Mouse (Mus musculus) lung, postnatal 10 days (tissue): Measurements from ENCODE around the gene Cyp4b1.
A peak's percentile ranks its signal among the peaks of the same experiment; 100 is the strongest.
"Not testable (repeated sequence)": the region's sequence is repeated elsewhere in the genome, so short reads cannot be mapped to it uniquely, and the experiment has no call there.

Experiments
- DNase-seq: peaks from one replicate; pipeline ENCODE4 v3.0.0; 2021

The Cyp4b1 gene

GRCm38 (mm10) chr4:115647580-115647979, at the start of gene Cyp4b1:
Gene Cyp4b1 (minus strand): TSS chr4:115647723.
- peak; percentile 92 for DNase-seq

DNA sequence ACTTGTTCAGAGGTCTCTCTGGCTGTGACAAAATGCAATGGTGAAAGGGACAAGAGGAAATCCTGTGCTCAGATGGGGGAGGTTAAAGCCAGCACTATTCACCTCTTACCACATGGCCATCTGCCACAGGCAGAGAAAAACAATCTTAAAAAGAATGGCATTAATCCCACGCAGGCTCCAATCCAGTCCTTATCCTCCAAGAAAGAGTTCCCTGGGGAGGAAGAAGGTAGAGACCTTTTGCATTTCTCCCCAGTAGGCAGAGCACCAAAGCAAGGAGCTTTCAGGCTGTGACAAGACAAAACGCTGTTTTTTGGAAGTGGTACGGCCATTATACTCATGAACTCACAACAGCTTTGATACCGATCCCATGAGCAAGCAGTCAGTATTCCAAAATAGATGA, 38.8 kb upstream of the Cyp4b1 start:
- no peak for DNase-seq

GRCm38 (mm10) chr4:115659190-115659589, 11.7 kb upstream of the Cyp4b1 start:
- DNase-seq: no peak

DNA sequence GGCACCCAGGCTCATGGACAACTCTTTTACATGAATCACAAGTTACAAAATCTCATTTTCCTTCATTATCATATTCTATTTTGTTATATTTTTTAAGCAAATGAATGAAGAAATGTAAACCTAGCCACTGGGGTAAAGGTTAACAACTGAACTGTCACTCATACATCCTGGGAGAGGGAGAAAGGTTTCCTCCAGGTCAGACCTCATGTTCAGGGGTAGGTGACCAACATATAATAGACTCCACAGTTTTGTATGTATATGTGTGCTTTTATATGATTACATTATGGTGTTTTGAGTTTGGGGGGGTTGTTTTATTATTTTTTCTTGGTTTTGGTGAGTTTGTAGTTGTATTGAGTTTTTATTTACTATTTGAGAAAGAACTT, 10.3 kb upstream of the Cyp4b1 start:
- no peak for DNase-seq

DNA sequence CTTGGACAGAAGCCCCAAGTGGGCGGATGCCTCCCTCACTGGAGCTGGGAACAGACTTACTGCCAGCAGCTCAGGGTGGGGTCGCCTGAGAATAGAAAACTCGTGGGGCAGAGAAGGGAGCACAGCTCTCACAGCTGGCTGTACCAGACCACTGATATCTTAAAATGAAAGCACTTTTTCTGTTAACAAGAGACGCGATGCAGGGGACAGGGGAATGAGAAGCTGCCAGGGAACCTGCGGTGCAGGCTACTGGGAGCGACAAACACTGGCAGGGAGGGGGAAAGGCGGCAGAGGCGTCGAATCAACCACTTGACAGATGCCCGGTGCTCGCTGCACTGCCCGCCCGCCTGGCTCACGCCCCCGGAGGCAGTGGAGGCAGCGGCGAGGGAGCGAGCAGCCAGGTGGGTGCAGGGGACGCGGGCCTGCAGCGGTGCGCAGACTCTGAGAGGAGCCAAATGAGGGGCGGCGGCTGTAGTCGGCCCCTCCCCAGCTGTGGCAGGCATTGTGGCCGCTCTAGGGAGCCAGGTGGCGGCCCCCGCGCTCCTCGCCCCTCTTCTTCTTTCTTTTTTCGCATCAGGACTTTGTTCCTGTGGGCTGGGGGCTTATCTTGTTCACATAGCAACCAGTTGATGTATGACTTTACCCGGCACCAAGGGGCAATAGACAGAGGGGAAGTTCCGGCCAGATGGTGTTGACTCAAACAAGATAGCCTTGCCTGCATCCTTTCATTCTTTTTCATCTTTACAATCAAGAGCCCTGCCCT, 9.8 kb upstream of the Cyp4b1 start:
- DNase-seq: peak; percentile 56

DNA sequence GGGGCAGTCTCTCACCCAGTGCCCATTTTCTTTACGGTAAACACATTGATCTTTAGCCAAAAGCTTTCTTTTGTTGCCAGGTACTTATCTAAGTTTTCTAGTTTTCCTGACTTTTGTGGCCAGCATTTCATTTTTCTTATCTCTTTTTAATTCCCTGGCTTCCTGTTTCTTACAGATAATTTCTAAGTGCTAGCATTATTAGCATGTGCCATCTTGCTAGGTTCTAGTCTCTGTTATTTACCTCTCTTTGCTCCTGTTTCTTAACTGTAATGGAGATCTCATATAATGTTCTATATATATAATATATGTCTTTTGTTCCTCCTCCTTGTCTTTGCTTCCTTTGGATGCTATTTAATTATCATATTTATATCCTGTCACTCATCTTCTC, 9.0 kb upstream of the Cyp4b1 start:
- not testable (repeated sequence) for DNase-seq

DNA sequence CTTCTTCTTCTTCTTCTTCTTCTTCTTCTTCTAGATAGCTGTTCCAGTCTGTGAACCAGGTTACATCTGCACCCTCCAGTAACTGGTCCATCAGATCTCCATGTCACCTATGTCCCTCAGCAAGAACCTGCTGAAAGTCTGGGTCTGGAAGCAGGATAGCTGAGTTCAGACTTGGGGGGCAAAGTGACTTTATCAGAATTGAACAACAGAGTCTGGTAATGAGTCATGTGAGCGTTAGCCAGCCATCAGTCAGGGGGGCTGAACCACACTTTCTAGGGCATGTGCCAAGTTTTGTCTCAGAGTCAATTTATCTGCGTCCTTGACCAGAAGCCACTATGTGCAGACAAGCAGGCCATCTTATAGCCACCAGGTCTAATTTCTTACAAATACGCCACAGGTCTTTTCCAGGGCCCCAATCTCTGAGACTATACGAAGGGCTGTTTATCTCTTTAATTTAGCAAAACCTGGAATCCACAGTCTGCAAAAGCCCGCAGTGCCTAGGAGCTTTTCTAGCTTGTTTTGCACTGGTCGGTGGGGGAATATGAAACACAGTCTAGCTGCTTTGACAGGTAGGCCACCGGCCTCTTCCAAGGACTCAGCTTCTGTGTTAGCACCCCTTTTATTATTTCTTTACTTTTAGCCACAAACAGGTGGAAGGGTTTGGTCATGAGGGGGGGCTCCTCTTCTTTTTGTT, 8.5 kb upstream of the Cyp4b1 start:
- not testable (repeated sequence) for DNase-seq

DNA sequence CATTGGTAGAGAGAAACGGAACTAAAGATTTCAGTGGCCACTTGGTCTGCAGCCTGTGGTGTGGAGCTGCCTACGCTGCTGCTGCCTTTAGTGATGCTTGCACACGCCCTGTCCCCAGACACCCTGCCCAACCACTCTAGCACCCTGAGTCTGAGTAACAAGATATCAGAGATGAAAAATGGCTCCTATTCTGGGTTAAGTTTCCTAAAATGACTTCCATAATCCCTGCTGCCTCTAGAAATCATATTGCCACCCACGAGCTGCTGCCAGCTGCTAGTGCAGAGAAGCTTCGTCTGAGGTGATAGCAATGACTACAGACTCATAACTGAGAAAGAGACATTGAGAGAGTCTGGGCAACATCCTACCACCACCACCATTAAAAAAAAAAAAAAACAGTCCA, 3.3 kb upstream of the Cyp4b1 start:
- no peak for DNase-seq

GRCm38 (mm10) chr4:115649344-115649743, 1.8 kb upstream of the Cyp4b1 start:
- DNase-seq: peak; percentile 53

DNA sequence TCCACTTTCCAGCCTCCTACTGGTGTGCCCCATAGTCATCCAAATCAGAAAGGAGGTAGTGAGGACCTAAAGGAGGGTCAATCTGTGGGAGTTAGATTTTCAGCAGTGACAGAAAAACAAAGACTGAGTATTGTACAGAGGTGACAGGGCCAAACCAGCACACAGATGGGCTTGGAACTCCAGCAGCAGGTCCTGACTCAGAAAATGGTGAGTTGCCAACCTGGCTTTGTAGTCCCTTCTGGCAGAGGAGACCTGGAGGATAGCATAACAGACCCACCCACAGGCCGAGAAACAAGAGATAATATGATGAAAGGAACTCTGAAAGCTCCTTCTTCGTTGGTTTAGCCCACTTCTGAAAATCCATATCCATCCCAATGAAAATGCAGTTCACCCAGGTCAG, 1.2 kb upstream of the Cyp4b1 start:
- DNase-seq: no peak

- peak; percentile 82 for DNase-seq
These were observed 2.2 kb downstream of the Cyp4b1 start for GRCm38 (mm10) chr4:115645371-115645770.

GRCm38 (mm10) chr4:115642967-115643754, 4.4 kb downstream of the Cyp4b1 start:
- peak; percentile 70 for DNase-seq

- DNase-seq: not testable (repeated sequence)
These were observed 22.0 kb downstream of the Cyp4b1 start for GRCm38 (mm10) chr4:115625560-115625959.

- DNase-seq: no peak
These were observed 33.5 kb downstream of the Cyp4b1 start for GRCm38 (mm10) chr4:115614005-115614404.

DNA sequence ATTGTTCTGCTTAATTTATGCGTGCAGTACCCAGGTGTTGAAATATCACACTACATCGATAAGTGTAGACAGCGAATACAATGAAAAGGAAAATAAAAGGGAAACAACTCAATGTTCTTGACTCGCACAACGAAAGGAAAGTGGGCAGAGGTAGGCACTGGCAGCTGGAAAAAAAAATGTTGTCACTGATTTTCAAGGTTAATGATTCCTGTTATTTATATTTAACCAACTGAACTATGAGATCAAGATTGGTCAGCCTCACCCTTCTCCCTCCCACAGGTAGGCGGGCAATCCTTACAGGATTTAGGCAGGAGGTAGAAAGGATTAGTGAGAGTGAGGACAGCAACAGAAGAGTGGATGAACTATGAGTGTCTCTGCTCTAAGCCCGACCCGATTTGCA, 46.9 kb downstream of the Cyp4b1 start, which contains the start of gene Cyp4a32:
Gene Cyp4a32 (plus strand): TSS at position 359 of the 400 bp plus-strand sequence.
- not testable (repeated sequence) for DNase-seq

- no peak for DNase-seq
These were observed 50.6 kb downstream of the Cyp4b1 start for GRCm38 (mm10) chr4:115596824-115597336.

DNA sequence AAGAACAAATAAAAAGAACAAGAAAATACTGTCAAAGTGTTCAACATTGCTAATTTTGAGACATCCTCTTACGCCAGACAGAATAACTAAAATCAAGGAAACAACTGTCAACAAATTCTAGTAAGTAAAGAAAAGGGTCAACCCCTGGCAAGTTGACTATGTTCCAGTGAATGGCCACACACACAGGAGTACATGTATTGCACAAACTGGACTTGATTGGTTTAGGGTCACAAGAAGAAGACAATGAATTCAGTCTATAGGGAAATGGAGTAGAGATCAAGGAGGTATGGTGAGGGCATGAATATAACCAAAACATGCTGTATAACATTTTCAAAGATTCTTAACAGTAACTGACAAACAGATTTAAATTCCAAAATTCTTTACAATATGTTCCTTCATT, 51.2 kb downstream of the Cyp4b1 start:
- no peak for DNase-seq

DNA sequence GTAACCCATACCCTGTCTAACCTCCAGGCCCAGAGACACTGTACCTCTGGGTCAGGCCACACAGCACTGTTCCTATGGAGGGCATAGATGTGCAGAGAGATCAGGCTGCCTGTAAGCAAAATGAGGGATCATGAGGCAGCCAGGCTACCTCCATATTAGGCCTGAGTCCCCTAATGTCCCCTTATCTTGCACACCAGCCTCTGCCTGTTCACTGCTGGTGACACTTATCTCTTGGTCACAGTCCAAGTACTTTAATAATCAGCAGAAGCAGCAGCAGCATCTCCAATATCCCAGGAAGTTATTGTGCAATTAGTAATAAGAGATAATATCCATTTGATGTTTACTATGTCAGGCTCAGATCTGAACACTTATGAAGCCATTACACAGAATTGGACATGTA, 64.5 kb downstream of the Cyp4b1 start:
- DNase-seq: no peak

GRCm38 (mm10) chr4:115575776-115576175, 71.7 kb downstream of the Cyp4b1 start:
- peak; percentile 26 for DNase-seq

DNA sequence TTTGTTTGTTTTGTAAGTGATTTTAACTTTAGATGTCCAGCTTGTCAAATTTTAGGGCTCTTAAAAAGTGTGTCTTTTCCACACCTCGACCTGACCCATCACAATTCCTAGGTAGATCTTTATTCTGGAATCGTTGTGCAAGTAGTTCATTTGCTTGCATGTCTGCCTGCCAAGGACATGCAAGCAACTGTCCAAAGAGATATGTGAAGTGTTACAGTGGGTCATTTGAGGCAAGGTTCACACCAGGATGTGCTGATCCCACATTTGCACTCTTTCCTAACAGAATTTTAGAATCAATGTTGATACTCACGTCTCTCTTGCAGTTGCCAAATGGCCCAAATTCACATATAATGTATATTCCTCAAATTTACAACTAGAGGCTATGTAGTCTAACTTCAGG, 72.3 kb downstream of the Cyp4b1 start:
- no peak for DNase-seq
